Mouse (Mus musculus) kidney, adult 2 months (tissue): ENCODE measurements at regions not wholly inside any gene's neighbourhood (a gene's known extent, or its start where the extent isn't known, plus 50 kb on each side); places are given as distances from the start of the nearest gene placed in this dataset.

Experiments
- CTCF ChIP-seq: fragments of 200-500 bp; conservative IDR thresholded peaks from 2 replicates; pipeline ENCODE4 v1.5.1; 2011; ENCODE audit warnings: low read depth, mild to moderate bottlenecking, control low read depth, low read length, moderate library complexity, mixed read lengths; ENCODE audit not compliant: insufficient read depth, insufficient read length
- POLR2A ChIP-seq: fragments of 200-500 bp; IDR thresholded peaks from one replicate; pipeline ENCODE4 v1.6.1; 2011; ENCODE audit warnings: low read depth, low read length, control low read depth

GRCm38 (mm10) chr3:18892813-18893212 is 735.7 kb downstream of the 1700064H15Rik start:
- no peak for TF ChIP-seq CTCF
- TF ChIP-seq POLR2A, result no peak
